Mouse (Mus musculus) lung, postnatal 25 days (tissue): ENCODE data around the gene Hnrnph1.

ENCODE experiments used
- DNase-seq: peaks from one replicate; pipeline ENCODE4 v3.0.0; 2022; ENCODE audit warnings: low spot score

Gene Hnrnph1

DNA sequence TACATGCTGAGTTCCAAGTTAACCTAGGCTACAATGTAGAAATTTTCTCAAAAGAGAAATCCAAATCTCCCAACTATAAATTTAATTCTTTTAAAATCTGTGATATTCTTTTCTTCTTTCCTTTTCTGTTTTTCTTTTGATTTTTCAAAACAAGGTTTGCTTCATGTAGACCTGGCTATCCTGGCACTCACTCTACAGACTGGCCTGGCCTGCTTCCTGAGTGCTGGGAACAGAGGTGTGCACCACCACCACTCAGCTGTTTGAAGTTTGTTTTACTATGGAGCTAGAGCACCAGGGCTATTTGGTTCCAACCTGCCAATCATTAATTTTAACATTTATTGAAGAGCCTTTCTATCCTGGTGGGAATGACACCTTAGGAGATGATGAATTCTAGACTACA lies 3.7 kb upstream of the Hnrnph1 start:
- no peak for DNase-seq

DNA sequence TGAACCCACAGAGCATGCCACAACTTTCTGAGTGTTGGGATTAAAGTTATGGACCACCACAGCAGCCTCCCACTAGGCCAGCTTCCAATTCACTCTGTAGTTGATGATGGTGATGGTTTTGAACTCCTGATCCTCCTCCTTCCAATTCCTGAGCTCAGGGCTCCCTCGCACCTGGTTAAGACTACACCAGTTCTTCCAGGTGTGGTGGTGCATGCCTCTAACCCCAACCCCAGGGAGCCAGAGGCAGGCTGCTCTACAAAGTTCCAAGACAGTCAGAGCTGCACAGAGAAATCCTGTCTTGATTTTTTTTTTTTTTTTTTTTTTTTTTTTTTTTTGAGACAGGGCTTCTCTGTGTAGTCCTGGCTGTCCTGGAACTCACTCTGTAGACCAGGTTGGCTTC lies 3.2 kb upstream of the Hnrnph1 start:
- DNase-seq = no peak

DNA sequence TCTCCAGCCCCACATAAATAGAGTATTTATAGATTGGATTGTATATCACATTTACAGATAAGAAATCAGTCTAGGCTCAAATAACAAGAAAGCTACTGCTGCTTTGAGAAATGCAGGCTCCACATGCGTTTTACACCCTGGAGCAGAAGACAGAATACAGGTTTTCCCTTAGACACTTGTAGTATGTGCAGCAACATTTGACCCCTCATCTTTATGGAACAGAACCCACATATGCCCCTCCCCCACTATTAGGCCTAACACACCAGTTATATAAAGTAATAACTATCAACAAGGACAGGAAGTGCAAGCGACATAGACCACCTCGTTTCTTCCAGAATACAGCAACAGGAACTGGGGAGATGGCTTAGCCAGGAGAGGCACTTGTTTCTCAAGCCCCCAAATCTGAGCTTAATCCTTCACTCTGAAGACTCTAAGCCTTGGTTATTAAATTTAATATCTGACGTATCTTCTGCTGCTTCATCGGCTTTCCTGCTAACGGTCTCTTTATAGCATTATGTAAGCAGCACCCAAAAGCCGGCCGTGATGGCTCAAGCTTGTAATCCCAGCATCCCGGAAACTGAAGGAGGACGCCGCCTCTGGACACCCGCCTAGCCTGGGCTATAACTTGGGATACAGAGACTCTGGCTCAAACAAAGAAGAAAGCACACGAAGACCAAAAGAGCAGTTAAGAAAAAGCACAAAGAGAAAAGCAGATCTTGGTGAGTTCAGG lies 2.3 kb upstream of the Hnrnph1 start:
- DNase-seq = no peak

DNA sequence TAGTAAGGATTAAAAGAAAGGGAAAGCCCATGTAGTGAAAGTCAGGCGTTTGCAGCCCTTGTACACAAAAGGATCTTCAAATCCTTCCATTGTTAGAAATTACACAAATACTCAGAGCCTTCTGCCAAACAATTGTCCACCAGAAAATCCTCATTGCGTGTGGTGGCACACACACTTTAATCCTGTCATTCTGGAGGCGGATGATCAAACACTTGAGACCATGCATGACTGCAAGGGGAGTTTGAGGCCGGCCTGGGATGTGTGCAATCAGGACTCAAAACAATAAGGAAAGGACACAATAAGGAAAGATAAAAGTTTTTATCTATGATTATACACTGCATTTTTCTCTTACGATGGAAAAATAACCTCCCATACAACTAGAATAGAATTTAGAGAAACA lies 1.4 kb upstream of the Hnrnph1 start:
- no peak for DNase-seq

DNA sequence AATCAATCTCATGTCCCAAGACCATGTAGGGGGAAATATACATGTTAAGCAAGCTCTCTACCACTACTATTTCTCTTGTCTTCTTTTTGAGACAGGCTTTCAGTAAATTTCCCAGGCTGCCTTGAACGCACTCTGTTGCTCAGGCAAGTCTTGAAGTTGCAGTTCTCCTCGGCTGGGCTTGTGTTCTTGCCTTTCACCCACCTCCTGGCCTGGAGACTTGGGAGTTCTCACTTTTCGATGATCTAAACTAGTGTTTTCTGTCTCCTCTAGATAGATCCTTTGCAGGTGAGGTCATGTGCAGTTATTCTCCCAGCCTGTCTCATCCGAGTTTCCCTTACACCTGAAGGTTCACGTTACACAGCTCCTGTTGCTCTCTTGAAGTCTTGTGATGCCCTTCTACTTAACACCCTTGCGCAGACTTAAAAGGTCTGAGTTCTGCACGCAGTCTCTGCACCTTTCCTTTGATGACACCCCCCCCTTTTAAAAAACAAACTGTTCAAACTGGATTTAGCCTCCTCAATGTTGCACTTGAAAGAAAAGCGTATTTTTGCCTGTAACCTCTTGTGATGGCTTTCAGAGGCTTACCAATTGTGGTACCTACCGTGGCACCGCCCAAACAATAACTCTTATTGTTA lies 517 bp upstream of the Hnrnph1 start:
- no peak for DNase-seq

DNA sequence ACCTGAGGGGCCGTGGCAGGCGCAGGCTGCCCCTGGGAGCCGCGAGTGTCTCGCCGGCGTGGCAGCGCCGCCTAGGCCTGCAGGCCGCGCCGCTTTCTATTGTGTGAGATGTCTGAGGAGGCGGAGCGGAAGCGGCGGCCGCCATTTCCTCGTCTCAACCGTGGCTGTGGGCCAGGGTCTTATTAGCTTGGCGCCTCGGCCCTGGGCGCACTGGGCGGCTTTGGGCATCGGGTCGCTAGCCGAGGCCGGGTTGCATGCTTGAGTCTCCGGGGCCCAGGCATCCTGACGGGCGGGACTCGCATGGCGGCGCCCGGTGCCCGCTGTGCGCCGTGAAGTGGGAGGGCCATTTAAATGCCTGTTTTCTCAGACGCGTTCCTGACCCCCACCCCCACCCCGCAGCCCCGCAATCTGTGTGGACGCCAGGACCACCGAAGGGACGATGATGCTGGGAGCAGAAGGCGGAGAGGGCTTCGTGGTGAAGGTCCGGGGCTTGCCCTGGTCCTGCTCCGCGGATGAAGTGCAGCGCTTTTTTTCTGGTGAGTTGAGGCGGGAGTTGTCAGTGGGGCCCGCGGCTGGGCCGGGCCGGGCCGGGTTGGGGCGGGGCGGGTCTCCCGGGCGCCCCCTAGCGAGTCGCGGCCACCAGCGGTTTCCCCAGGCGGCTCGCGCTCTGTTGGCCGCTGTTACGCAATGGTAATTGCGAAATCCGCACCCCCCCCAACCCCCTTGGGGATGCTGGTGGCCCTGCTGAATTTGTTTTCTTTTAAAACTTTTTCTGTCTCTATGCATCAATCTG lies 1.3 kb downstream of the Hnrnph1 start:
- DNase-seq = peak; percentile 89

DNA sequence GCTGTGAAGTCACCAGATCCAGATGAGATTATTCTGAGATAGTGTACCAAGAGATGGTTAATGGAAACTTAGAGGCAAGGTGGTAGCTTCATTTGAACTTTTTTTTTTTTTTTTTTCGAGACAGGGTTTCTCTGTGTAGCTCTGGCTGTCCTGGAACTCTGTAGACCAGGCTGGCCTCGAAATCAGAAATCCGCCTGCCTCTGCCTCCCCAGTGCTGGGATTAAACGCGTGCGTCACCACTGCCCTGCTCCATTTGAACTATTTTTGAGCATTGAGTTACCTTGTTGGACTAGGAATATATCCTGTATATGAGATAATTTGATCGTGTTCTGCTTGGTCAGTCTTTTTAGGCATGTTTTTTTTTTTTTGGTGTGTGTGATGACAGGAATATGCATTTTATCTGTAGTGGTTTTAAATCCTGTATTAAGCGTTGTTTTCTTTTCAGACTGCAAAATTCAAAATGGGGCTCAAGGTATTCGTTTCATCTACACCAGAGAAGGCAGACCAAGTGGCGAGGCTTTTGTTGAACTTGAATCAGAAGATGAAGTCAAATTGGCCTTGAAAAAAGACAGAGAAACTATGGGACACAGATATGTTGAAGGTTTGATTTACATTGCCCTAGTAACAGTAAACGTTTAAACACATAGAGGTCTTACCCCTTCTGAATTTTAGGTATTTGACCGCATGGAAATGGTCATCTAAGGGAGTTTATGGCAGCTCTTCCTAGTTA lies 2.4 kb downstream of the Hnrnph1 start:
- no peak for DNase-seq

DNA sequence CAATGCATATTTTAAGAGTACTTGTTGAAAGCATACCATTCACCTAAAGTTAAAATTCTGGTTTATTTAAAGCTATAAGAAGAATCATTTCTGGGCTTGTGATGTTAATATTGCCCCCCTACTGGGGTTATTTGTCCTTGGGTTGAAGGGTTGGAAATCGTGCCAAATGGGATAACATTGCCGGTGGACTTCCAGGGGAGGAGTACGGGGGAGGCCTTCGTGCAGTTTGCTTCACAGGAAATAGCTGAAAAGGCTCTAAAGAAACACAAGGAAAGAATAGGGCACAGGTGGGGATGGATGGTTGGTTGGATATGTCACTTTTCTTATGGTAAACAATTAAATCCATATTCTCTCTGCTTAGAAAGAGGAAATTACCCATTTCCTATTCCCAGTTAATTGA lies 4.5 kb downstream of the Hnrnph1 start:
- DNase-seq = no peak

DNA sequence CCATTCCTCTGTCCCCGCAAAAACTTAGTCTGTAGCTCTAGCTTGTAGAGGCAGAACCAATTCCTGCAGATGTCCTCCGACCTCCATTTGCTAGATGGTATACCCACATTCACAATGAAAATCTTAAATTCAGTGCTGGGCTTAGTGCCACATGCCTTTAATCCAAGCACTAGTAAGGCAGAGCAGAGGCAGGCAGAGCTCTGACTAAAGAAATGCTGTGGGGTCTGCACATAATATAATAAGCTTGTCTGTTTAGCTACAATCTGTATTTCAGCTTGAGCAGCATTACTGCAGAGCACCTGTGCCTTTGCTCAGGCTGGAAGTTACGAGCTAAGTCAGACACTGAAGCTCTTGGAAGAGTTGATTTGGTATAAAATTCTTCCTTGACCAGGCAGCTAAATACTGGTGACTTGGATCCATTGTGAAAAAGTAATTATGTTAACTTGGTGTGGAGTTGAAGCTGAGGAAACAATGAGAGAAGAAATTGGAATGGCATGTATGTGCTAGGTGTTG lies 10.4 kb downstream of the Hnrnph1 start:
- DNase-seq = no peak

DNA sequence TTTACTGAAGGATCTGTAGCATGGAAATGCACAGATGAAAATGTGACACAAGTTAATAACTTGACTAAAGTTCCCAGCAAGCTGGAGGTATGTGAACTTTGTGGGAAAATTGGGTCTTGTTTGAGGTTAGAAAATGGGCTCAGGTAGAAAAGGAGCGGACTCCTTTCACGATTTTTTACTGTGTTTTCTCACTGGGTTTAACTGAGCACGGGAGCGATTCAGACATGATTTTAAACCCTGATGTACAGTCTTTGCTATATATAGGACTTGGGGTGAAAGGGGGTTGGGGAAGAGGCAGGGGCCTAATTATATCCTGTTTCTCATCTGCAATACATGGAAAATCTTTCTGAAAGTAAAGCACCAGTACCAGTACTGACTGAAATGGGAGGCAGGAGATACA lies 10.9 kb downstream of the Hnrnph1 start:
- DNase-seq = no peak

DNA sequence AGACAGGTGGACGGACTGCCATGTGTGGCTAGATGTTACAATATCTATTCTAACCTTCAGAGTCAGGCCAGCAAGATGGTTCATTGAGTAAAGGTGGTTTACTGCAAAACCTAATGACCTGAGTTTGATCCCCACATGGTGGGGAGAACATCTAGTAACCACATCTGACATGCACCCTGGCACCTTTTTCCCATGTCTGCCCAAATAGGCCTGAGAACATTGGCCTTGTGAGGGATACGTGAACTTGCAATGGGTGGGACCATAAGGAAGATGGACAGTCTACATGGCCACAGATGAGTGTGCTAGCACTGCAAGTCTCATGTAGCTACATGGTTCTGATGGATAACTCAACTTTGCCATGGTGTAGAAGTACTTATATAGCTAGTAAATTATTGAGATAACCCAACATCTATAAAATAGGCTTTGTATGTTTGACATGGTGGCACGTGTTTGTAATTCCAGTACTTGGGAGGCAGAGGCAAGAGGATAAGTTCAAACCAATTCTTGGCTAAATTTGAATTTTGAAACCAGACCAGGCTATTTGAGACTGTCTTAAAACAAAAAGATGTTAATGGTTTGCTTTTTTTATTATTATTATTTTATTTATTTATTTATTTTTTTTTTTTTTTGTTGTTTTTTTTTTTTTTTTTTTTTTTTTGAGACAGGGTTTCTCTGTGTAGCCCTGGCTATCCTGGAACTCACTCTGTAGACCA lies 11.6 kb downstream of the Hnrnph1 start:
- no peak for DNase-seq

DNA sequence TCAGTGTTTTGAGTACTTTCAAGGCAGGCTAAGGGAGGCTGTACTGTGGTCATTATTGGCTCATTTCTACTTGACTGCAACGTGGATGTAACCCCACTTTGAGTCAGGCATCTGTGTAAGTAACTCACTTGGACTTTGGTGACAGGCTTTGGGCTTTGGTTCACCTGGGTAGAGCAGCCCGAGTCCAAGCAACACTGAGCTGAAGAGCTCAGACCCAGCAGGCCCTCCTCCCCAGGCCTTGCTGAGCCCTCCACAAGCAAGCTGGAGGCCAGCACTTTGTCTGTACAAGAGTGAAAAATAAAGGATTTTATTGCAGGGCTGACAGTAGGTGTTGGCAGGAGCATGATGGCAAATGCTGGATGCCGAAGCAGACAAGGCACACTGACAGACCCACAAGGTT lies 12.2 kb downstream of the Hnrnph1 start:
- no peak for DNase-seq

DNA sequence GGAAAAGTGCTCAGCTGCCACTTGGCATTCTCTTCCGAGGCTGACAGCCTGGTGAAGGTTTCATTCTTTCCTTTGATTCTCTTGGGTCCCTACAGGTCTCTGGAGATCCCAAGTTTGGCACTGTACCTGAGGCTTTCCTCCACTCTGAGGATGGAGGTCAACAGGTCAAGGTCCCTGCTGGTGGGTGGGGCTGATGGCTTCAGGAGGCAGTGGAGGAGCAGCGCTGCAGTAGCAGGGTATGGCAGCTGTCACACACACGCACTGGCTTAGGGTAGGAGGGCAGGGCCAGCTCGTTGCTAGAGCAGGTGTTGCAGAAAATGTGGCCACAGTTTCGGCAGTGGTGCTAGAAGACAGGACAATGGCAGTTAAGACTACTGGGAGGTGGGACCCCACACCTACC lies 12.8 kb downstream of the Hnrnph1 start:
- DNase-seq = no peak

DNA sequence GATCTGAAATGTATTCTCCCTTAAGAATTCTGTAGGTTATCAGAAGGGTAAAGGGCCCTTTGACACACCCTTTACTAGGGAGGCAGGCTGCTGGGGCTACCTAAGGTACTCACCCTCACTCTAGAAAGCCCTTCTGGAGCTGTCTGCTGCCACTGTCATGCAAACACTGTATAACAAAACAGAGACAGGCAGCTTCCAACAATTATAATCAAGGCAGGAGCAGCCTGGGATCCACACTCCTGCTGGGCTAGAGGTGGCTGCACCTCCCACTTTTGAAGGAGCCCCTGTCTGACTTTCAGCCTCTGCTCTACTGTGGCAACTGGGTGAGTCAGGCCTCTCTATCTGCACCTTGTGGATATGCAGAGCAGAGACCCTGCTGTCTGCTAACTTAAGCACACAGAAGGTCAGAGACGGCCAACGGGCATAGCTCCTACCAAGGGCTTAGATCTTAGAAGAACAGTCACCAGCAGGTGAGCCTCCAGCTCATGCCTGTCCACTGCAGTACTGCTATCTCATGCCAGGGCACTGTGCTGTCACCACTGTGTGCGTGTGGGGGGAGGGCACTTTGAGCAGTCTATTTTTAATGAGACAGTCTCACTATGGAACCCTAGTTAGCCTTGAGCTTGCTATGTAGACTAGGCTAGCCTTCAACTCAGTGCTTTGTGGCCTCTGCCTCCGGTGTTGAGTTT lies 14.6 kb downstream of the Hnrnph1 start:
- no peak for DNase-seq

DNA sequence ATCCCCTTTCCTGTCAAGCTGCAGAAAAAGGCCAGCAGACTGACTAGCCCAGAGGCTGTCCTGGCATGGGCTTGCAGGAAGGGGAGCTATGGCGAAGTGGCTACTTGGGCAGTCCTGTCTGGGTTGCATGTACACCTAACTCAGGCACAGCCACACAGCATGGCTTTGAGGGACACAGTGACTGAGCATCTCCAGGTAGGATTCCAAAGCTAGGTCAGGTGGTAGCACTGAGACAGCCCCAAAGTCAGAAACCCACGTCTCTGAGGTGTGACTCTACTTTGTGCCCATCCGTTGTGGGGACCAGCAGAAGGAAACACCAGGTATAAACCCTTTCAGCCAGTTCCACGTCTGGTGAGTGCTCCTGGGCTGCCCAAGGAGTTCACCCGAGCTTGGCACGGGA lies 16.5 kb downstream of the Hnrnph1 start:
- DNase-seq = no peak

DNA sequence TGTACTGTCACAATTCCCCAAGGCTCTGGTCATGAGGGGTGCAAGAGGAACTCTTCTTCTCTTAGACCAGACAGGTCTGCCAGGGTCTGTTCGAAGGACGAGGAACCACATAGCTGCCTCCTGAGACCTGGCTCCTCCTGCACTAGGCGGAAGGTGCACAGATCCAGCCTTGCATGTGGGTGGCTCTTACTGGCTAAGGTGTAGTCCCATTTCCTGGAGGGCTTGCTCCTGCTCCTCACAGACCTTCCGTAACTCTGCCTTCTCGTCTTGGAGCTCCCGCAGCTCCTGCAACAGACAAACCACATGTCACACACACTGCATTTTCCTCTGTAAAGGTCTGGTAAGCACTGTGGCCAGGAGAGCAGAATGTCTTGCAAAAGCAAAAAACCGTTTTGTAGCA lies 17.9 kb downstream of the Hnrnph1 start:
- no peak for DNase-seq

DNA sequence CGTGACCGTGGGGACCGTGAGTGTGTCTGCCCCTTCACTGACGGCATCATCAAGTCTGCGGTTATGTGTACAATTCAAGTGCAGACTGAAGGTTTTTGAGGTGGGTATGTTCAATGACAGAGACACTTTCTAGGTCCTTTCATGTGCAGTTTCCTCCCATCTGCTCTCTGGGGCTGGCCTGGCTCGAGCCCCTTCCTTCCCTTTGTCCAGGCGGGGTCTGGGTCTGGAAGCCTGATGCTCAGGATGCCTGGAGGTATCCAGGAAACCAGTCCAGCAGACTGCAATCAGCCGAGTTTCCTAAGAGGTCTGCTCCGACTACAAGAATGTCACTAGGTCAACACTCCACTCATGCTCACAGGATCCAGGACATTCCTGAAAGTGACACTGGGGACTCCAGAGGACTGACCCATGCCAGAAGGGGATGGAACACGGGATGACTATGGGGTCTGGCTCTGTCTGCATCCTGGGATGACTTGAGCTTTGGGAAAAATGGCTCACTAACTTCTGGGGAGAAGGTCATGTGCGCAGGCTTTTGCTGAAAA lies 20.0 kb downstream of the Hnrnph1 start:
- no peak for DNase-seq

DNA sequence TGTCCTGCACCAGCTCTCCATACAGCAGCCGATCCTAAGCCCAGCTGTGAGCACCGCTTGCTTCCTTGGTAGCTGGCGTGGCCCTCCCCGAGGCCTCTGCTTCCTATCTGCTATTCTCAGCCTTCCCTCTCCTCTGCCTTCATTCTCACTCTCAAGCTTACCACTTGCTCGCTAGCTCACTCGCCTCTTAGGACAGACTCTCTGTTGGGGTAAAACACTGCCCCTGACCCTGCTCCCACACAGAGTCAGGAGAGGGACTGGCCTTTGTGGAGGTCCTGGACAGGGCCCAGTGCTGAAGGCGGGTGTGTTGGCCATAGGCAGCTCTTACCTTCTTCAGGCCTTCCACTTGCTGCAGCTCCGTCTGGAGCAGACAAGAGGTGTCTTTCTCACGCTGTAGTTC lies 20.5 kb downstream of the Hnrnph1 start:
- no peak for DNase-seq

DNA sequence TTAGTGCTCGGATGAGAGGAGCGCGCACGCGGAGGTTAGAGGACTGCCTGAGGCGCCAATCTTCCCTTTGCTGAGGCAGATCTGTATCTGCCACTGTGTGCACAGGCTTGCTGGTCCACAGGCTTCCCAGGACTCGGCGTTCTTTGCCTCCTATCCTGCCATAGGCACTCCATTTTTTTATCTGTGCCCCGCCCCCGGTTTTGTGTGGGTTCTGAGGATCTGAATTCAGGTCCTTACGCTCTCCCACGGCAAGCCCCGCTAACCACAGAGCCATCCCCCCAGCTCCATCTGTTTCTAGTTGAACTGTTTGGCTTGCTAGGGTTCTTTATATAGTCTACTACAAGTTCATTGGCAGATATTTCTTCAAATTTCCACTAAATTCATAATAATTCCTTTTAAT lies 22.0 kb downstream of the Hnrnph1 start:
- no peak for DNase-seq

DNA sequence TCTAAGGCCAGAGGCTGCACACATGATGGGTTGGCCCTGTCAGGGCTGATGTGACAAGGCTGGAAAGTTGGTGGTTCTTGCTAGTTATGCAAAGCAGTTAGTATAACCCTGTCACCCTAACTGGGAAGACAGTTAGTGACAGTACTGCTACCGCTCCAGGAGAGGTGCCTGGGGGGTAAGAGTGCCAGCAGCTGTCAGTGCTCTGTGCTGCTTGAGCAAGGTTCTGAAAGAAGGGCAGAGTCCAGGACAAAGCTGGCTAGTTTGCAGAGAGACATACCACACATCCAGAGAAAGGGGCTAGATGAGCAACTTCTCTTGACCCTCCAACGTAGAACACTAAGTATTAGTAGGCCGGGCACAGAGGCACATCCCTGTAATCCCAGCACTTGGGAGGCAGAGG lies 25.7 kb downstream of the Hnrnph1 start:
- no peak for DNase-seq
